Mouse (Mus musculus): ENCODE data around the gene Sh2b2. TPM values are rescaled to one million over a fixed set of nuclear protein-coding genes. Genes with fewer than 3 reads are reported as not detected.

Gene Sh2b2
- polyA plus RNA-seq, 1 experiment from 2014 or later = 24.6 TPM

- H3K9ac ChIP-seq = peak overlapping the region; percentile 88
- peak overlapping the region; percentile 85 for H3K4me2 ChIP-seq (replicated peaks)
- H3K4me1 ChIP-seq (replicated peaks; ENCODE audit: control insufficient read depth, insufficient read depth, low read length) = peaks cover 31% of the 10 kb centered on the region; the same call in 1 of the 2 replicates
- peak overlapping the region; percentile 67 for H3K4me3 ChIP-seq (replicated peaks; ENCODE audit: low read length)
- H3K27me3 ChIP-seq (ENCODE audit: control insufficient read depth, insufficient read depth, low read length) = no peaks in the 10 kb centered on the region
- no peaks in the 10 kb centered on the region for H3K9me3 ChIP-seq (ENCODE audit: control insufficient read depth, low read length)
- WGBS = under 1% methylated on average over 48 of the region's 57 CpGs
- DNase-seq (ENCODE audit: low spot score) (peak; percentile 86), ATAC-seq (ENCODE audit: low FRiP score) (peak; percentile 87)
- H3K27ac ChIP-seq = peak overlapping the region; percentile 84
- no peaks in the 10 kb centered on the region for H3K36me3 ChIP-seq (replicated peaks; ENCODE audit: control insufficient read depth, insufficient read depth)
These were observed 1.4 kb downstream of the Sh2b2 start for GRCm38 (mm10) chr5:136244762-136245540.

- Histone ChIP-seq H3K27me3 (ENCODE audit: control insufficient read depth, insufficient read depth, low read length) (no peaks in the 10 kb centered on the region), H3K4me3 (replicated peaks; ENCODE audit: low read length) (peak overlapping the region; percentile 67), H3K9ac (peak overlapping the region; percentile 88), H3K9me3 (ENCODE audit: control insufficient read depth, low read length) (no peaks in the 10 kb centered on the region), H3K4me2 (replicated peaks) (peak overlapping the region; percentile 85), H3K27ac (peak overlapping the region; percentile 84), H3K36me3 (replicated peaks; ENCODE audit: control insufficient read depth, insufficient read depth) (no peaks in the 10 kb centered on the region), H3K4me1 (replicated peaks; ENCODE audit: control insufficient read depth, insufficient read depth, low read length) (peaks cover 31% of the 10 kb centered on the region; the same call in 1 of the 2 replicates)
- DNase-seq (ENCODE audit: low spot score) (peak; percentile 33), ATAC-seq (ENCODE audit: low FRiP score) (peak; percentile 53)
- WGBS = under 1% methylated on average over 62 of the region's 67 CpGs
These were observed 2.2 kb downstream of the Sh2b2 start for GRCm38 (mm10) chr5:136243851-136244761.

- H3K4me1 ChIP-seq (replicated peaks; ENCODE audit: control insufficient read depth, insufficient read depth, low read length) = peaks cover 46% of the 10 kb centered on the region
- H3K9ac ChIP-seq = no peak overlapping the region
- 74% methylated on average over 6 of the region's 6 CpGs for WGBS
These were observed 5.2 kb downstream of the Sh2b2 start for GRCm38 (mm10) chr5:136241161-136241560.

GRCm38 (mm10) chr5:136240381-136240780, 6.0 kb downstream of the Sh2b2 start:
- WGBS = 62% methylated on average over 1 of the region's 1 CpGs
- Histone ChIP-seq H3K36me3 (replicated peaks; ENCODE audit: control insufficient read depth, insufficient read depth) (no peaks in the 10 kb centered on the region), H3K4me1 (replicated peaks; ENCODE audit: control insufficient read depth, insufficient read depth, low read length) (peaks cover 44% of the 10 kb centered on the region)

More at GRCm38 (mm10) chr5:136241161-136241560, 5.2 kb downstream of the Sh2b2 start:
- DNase-seq (ENCODE audit: low spot score) (no peak), ATAC-seq (ENCODE audit: low FRiP score) (no peak)
- H3K27me3 ChIP-seq (ENCODE audit: control insufficient read depth, insufficient read depth, low read length) = no peaks in the 10 kb centered on the region
- no peaks in the 10 kb centered on the region for H3K9me3 ChIP-seq (ENCODE audit: control insufficient read depth, low read length)
- no peak overlapping the region for H3K4me3 ChIP-seq (replicated peaks; ENCODE audit: low read length)
- H3K27ac ChIP-seq = no peak overlapping the region
- no peaks in the 10 kb centered on the region for H3K36me3 ChIP-seq (replicated peaks; ENCODE audit: control insufficient read depth, insufficient read depth)
- H3K4me2 ChIP-seq (replicated peaks) = no peak overlapping the region

GRCm38 (mm10) chr5:136237607-136238006, 8.7 kb downstream of the Sh2b2 start:
- ATAC-seq (ENCODE audit: low FRiP score) (no peak), DNase-seq (ENCODE audit: low spot score) (no peak)
- H3K27ac ChIP-seq = no peak overlapping the region
- peak overlapping the region; percentile 23 for H3K4me3 ChIP-seq (replicated peaks; ENCODE audit: low read length)
- H3K4me2 ChIP-seq (replicated peaks) = peak overlapping the region; percentile 52
- H3K9me3 ChIP-seq (ENCODE audit: control insufficient read depth, low read length) = no peaks in the 10 kb centered on the region
- H3K27me3 ChIP-seq (ENCODE audit: control insufficient read depth, insufficient read depth, low read length) = no peaks in the 10 kb centered on the region
- peaks cover 31% of the 10 kb centered on the region for H3K4me1 ChIP-seq (replicated peaks; ENCODE audit: control insufficient read depth, insufficient read depth, low read length)
- 2% methylated on average over 19 of the region's 19 CpGs for WGBS
- H3K36me3 ChIP-seq (replicated peaks; ENCODE audit: control insufficient read depth, insufficient read depth) = no peaks in the 10 kb centered on the region
- peak overlapping the region; percentile 44 for H3K9ac ChIP-seq

More at GRCm38 (mm10) chr5:136240381-136240780, 6.0 kb downstream of the Sh2b2 start:
- ATAC-seq (ENCODE audit: low FRiP score) (no peak), DNase-seq (ENCODE audit: low spot score) (no peak)
- Histone ChIP-seq H3K9ac (no peak overlapping the region), H3K9me3 (ENCODE audit: control insufficient read depth, low read length) (no peaks in the 10 kb centered on the region), H3K27ac (no peak overlapping the region), H3K27me3 (ENCODE audit: control insufficient read depth, insufficient read depth, low read length) (no peaks in the 10 kb centered on the region), H3K4me2 (replicated peaks) (no peak overlapping the region), H3K4me3 (replicated peaks; ENCODE audit: low read length) (no peak overlapping the region)

- Histone ChIP-seq H3K4me1 (replicated peaks; ENCODE audit: control insufficient read depth, insufficient read depth, low read length) (peaks cover 23% of the 10 kb centered on the region), H3K9ac (no peak overlapping the region), H3K9me3 (ENCODE audit: control insufficient read depth, low read length) (no peaks in the 10 kb centered on the region), H3K4me2 (replicated peaks) (no peak overlapping the region), H3K36me3 (replicated peaks; ENCODE audit: control insufficient read depth, insufficient read depth) (peaks cover 4% of the 10 kb centered on the region), H3K27me3 (ENCODE audit: control insufficient read depth, insufficient read depth, low read length) (no peaks in the 10 kb centered on the region), H3K27ac (no peak overlapping the region), H3K4me3 (replicated peaks; ENCODE audit: low read length) (no peak overlapping the region)
- no peak for ATAC-seq (ENCODE audit: low FRiP score)
- DNase-seq (ENCODE audit: low spot score) = no peak
- 78% methylated on average over 5 of the region's 5 CpGs for WGBS
These were observed 9.7 kb downstream of the Sh2b2 start for GRCm38 (mm10) chr5:136236611-136237010.

- Histone ChIP-seq H3K27me3 (ENCODE audit: control insufficient read depth, insufficient read depth, low read length) (no peaks in the 10 kb centered on the region), H3K27ac (no peak overlapping the region)
- 51% methylated on average over 4 of the region's 4 CpGs for WGBS
These were observed 15.9 kb downstream of the Sh2b2 start for GRCm38 (mm10) chr5:136230348-136231035.

GRCm38 (mm10) chr5:136226246-136226876, 20.0 kb downstream of the Sh2b2 start:
- no peaks in the 10 kb centered on the region for H3K4me1 ChIP-seq (replicated peaks; ENCODE audit: control insufficient read depth, insufficient read depth, low read length)
- ATAC-seq (ENCODE audit: low FRiP score) = no peak
- no peak for DNase-seq (ENCODE audit: low spot score)
- peaks cover 80% of the 10 kb centered on the region for H3K36me3 ChIP-seq (replicated peaks; ENCODE audit: control insufficient read depth, insufficient read depth)
- no peaks in the 10 kb centered on the region for H3K27me3 ChIP-seq (ENCODE audit: control insufficient read depth, insufficient read depth, low read length)
- no peak overlapping the region for H3K9ac ChIP-seq
- H3K4me3 ChIP-seq (replicated peaks; ENCODE audit: low read length) = no peak overlapping the region
- WGBS = 80% methylated on average over 7 of the region's 7 CpGs
- H3K4me2 ChIP-seq (replicated peaks) = no peak overlapping the region
- no peak overlapping the region for H3K27ac ChIP-seq
- no peaks in the 10 kb centered on the region for H3K9me3 ChIP-seq (ENCODE audit: control insufficient read depth, low read length)

More at GRCm38 (mm10) chr5:136230348-136231035, 15.9 kb downstream of the Sh2b2 start:
- no peak overlapping the region for H3K4me3 ChIP-seq (replicated peaks; ENCODE audit: low read length)
- H3K4me2 ChIP-seq (replicated peaks) = no peak overlapping the region
- H3K36me3 ChIP-seq (replicated peaks; ENCODE audit: control insufficient read depth, insufficient read depth) = peaks cover 48% of the 10 kb centered on the region
- H3K9me3 ChIP-seq (ENCODE audit: control insufficient read depth, low read length) = no peaks in the 10 kb centered on the region
- DNase-seq (ENCODE audit: low spot score) (no peak), ATAC-seq (ENCODE audit: low FRiP score) (no peak)
- no peak overlapping the region for H3K9ac ChIP-seq
- peaks cover 3% of the 10 kb centered on the region; the same call in 1 of the 2 replicates for H3K4me1 ChIP-seq (replicated peaks; ENCODE audit: control insufficient read depth, insufficient read depth, low read length)

Measured in hindbrain, embryonic 14.5 days (tissue).